Mouse (Mus musculus): ENCODE measurements around the gene Ttpal. TPM values are rescaled to one million over a fixed set of nuclear protein-coding genes. Genes with fewer than 3 reads are reported as not detected.

Ttpal gene
- total RNA-seq (2021): 10 to 100 TPM; 13.6 to 14.2 TPM

DNA sequence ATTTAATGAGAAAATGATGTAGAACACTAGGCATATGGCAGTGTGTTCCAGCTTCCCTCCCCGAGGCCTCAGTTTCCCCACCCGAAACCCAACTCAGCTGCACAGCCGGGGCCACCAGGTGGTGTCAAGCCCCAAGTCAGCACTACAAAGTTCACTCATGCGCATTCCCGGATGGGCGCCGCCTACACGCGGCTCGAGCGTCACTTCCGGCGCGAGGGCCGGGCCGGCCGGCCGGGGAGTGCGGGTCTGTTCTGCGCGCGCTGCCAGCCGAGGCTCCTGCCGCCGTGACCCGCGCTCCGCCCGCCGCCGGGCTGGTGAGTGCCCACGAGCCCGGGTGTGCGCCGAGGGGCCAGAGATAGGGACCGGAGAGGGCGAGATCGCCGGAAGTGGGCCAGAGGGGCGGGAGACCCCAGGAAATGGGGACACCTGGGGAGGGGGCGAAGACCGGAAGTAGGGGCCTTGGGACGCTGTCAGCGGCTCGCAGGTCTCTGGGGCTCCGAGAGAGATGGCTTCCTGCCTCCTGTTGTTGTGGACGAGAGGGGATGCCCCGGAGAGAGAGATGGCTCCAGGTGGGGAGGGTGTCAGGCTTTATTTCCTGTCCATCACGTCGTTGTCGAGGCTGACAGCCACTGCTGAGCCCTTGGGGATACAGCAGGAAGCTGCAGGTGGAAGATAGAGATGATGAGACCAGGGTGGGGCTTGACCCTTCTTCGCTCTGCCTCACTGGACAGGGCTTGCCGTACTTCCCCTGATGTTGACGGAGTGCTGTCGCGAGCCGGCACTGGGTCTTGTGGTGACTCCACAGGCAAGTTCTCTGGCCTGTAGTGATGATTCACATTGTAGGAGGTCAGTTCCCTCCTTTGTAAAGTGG, at the start of gene Ttpal:
TSS of gene Ttpal (plus strand) at position 214 of the 871 bp plus-strand sequence.
- intact Hi-C loops (cut with DNase I): loop anchor here (1.0 to 10.0 kb wide), 4 partner anchors 117 to 235 kb away; partner anchors contain the start of gene Ccn5
- peak; percentile 90 to 92 for DNase-seq

DNA sequence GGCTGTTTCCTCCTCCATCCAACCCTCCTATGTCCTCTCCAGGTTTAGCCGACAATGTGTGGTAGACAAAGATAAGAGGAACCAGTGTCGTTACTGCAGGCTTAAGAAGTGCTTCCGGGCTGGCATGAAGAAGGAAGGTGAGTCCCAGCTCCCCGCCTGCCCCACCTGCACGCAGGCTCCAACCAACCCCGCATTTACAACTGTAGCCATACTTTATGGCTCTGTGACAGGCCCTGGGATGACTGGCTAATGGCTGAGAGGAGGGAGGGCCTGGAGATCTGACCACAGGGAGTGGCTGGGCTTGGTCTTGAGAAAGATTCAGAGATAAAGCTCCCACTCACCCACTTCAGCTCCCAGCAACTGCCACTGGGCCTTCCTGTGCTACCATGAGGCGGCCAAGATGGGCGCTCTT, 49.6 kb upstream of the Ttpal start:
- no peak for DNase-seq
- intact Hi-C loops (cut with DNase I): no loop called here

DNA sequence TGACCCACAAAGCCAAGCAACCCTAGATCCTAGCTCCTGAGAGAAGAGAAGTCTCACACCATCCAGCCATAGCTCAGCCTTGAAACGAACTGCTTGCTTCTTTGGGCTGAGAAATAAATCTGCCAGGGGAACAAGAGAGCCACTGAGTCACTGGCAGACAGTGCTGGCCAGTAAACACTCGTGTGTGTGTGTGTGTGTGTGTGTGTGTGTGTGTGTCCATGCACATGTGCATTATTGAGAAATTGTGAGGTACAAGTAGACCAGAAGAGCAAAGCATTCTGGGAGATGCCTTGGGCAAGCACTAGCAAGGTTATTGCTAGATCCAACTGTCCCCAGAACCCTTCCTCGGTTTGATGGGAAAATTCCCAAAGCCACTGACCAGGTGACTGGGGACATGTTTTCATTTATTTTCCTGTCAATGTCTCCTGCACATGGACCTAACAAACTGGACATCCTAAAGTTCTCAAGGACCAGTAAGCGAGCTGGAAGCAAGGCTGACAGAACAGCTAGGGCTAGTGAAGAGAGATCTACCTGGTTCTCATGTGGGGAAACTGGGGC, 47.6 kb upstream of the Ttpal start:
- intact Hi-C loops (cut with DNase I): no loop called here
- DNase-seq: no peak

DNA sequence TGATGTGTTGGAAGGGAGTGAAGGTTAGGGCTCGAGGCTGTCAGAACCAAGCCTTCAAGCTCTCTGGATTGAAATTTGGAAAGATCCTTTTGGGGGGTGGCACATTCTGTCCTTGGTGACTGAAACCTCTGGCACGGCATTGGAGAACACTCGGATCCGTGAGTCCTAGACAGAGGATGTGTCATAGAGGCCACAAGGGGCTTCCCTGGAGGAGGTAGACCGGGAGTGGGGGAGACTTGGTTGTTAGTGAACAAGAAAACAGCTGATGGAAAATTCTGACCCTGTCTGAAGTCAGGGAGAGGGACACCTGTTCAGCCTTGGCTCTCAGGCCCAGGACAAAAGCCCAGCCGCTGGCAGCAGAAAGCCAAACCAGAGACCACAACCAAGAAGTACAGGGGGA, 47.1 kb upstream of the Ttpal start:
- DNase-seq: no peak
- intact Hi-C loops (cut with DNase I): no loop called here

DNA sequence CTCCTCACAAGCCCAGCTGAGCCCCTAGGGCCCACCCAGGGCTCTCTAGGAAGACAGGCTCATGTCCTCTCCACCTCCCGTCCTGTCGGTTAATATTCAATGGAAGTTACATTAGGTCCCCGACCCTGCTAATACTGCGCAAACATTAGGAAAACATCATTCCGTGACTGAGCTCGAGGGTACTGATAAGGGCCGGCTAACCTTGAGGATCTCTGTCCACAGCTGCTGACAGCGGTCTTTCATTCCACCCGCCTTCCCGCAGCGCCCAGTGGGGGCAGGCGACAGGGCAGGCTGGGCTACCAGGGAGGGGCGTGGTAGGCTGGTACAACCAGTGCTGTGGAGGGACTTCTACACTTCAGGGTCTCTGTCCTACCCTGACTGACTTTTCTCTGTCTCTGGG, 46.7 kb upstream of the Ttpal start:
- intact Hi-C loops (cut with DNase I): no loop called here
- DNase-seq: no peak

DNA sequence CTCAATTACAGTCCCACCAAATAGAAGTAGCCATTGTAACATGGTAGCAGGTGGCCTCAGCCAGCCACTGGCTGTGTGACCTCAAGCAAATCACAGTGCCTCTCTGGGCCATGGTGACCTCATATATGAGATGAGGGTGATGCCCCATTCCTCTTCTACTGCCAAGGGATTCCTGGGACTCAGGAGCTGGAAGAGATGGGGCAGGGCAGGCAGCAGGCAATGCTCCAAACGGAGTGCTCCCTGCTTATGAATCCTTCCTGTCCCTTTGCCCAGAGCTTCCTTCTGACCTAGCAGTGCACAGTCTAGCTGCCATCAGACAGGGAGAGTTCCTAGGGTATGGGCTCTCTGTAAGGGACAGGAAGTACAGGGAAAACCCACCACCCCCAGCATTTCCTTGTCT, 43.6 kb upstream of the Ttpal start:
- no peak for DNase-seq
- intact Hi-C loops (cut with DNase I): no loop called here

DNA sequence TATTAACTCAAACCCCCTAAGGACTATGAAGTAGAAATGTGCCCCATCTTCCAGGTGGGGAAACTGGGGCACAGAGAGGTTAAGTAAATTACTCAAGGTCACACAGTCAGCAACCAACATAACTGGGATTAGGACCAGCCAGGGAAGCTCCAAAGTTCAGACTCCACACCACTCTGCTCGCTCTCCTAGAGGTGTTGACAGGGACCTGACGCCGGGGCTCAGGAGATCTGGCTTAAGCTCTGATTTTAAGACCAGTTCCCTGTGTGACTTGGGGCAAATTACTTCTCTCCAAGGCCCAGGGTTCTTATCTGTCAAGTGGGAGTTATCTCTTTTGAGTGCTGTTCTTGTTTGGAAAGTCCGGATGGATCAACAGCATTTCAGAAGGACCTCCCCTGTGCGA, 42.9 kb upstream of the Ttpal start:
- intact Hi-C loops (cut with DNase I): no loop called here
- DNase-seq: no peak

DNA sequence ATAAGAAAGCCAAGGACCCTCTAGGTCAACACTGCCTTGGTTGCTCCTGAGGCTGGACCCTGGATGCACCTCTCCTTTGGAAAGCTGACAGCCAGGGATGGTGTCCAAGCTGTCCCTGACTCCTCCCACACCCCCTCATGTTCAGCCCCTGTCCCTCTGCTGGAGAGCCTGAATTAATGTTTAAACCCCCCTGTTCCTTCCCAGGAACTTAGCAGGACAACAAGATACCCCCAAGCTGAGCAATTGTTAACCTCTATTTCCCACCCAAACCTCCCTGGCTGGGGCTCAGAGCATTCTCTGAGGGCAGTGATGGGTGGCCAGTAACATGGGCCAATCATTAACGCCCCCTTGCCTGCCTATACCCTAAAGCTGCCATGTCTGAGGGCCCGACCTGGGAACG, 41.9 kb upstream of the Ttpal start:
- DNase-seq: no peak
- intact Hi-C loops (cut with DNase I): no loop called here

DNA sequence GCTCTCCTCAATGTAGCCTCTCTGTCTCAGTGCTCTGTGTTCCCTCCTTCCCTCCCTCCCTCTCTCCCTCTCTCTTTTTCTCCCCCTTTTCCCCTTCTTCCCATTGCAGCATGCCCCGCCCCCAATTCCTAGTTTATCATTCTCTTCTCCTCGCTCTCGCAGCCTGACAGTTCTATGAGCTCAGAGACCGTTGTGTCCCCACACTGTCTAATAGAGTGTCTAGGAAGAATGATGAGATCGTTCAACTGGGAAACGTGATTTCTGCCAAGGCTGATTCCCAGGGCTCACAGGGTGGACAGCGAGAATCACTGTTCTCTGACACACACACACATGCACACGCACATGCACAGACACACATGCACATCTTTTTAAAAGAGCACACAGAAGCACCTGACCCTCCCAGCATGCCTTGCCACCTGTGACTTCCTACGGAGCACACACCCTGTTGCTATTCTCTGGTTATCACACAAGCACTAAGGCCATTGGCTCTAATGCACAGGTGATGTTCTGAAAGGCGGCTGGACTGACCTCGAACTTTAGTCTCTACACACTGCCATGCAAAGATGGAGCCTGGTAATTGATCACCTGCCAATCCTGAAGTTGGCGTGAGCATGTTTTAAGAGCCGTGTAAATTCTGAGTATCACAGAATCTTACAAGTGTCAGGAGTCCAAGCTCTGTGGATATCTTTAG, 40.7 kb upstream of the Ttpal start:
- intact Hi-C loops (cut with DNase I): no loop called here
- no peak for DNase-seq

DNA sequence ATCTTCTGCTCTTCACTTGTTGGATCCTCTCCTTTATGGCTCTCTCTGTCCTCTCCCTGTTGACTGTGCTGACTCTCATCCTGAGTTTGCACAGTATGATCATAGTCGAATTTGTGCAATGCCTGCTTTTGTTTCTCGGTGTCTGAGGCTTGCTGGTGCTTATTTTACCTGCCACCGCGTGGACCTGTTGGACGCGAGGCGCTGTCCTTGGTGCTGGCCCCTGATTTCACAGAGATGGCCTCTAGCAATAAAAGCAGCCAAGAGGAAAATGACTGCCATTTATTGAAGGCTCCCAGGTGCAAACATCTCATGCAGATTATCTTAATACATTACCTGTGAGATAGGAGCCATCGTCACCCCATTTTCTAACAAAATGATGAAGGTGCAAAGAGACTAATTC, 37.5 kb upstream of the Ttpal start:
- DNase-seq: peak in 1 of 2 experiments; percentile 43
- intact Hi-C loops (cut with DNase I): no loop called here

DNA sequence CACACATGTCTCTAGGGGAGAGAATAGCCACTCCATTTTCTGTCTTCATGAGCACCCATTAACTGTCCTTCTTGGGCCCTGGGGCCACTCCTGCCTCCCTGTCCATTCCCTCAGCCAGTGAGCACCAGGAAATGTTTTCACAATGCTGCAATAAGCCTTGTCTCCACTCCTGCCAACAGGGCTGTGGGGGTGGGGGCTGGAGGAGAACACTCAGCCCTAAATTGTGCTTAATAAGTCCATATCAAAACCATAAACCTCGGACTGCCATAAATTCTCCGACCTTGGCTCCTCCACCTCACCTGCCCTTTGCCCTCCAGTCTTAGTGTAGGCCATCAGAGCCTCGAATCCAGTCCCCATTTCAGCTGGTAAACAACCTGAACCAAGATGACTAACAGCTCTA, 27.8 kb upstream of the Ttpal start:
- intact Hi-C loops (cut with DNase I): no loop called here
- no peak for DNase-seq

DNA sequence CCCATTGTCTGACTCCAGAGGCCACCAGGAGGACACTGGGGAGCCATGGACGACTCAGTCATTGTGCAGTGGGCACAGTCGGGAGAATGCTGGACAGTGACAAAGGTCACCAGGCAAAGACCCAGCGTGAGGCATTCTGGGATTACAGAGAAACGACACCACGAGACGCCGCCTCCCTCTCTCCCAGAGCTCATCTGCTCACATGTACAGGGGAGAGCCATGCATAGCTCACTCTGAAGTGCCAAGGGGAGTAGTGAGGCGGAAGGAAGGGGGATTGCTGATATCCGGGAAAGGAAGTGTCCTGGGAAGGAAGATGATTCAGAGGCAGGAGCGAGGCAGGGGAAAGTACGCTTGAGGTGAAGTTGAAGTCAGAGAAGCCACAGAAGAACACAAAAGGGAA, 26.9 kb upstream of the Ttpal start:
- no peak for DNase-seq
- intact Hi-C loops (cut with DNase I): no loop called here

DNA sequence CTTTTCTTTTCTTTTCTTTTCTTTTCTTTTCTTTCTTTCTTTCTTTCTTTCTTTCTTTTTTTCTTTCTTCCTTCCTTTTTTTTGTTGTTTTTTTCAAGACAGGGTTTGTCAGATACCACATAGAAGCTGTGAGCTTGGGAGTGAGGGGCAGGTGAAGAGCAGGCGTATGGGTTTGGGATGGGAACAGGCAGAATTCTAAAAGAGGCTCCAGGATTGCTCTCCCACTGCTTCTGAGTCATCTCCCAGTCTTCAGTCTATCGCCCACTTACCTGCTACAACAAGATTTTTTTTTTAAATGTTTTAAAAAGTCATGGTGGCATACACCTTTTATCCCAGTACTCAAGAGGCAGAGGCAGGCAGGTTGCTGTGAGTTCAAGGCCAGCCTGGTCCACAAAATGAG, 24.1 kb upstream of the Ttpal start:
- intact Hi-C loops (cut with DNase I): no loop called here
- no peak for DNase-seq

DNA sequence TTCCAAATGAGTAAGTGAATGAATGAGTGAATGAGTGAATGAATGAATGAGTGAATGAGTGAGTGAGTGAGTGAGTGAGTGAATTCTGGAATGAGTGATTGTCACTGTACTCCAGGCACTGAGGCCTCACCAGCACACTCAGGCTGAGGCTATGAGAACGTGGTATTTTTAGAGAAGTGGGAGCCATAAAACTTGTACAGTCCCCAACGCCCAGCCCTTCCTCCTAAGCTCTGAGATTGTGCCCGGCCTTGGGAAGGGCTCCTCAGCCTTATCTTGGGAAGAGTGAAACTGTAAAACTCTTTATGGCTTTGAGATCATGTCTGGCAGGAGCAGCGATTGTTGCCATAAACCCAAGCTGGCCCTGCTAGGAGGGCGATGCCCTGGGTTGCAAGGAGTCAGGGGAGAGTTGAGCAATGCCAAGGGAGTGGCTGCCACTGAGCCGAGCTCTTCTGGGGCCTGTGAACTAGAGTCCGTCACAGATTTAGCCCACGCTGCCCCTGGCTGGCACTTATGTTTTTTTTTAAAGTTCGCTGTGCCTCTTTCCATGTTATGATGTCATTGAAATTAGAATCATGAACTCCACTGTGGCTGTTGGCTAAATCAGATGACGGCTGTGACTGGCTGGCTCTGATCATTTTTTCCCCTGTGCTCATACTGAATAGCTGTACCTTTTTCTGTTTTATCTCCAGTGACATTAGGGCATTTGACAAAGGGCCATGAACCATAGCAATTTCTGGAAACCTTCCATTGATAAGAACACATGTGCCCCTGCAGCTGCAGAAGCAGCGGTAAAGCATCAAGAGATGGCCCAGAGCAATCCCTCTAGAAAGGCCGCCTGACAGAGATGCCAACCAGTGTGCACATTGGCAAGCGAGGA, 21.8 kb upstream of the Ttpal start:
- no peak for DNase-seq
- intact Hi-C loops (cut with DNase I): no loop called here

DNA sequence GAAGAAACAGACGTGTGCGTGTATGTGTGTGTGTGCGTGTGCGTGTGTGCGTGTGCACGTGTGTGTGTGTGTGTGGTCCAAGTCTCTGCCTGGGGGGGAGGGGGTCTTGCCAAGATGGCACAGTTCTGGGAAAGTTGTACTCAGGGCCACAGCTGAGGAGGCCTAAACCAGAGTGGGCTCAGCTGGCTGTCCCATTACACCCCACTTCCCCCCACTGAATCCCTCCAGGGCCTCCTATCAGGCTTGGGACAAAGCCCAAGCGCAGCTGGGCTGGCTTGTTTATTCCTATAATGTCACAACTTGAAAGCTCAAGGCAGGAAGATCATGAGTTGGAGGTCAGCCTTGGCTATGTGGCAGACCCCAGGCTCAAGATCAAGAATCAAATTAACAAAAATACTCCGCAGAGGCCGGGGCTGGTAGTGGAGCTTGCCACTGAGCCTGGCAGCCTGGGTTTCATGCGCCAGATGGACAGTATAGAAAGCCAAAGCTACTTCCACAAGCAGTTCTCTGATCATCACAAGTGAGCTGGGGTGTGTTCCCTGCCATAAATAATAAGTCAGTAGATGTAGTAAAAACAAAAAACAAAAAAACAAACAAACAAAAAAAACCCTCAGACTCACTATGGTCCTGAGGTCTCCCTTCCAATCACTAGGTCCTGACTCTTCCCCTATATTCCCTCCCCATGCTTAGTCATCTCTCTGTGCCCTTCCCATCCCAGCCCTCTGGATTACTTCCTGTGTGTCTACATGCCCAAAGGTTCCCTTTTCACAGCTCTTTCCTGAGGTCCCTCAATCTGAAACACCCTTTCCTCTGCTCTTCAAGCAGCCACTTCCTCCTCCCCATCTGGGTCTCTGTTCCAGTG, 18.7 kb upstream of the Ttpal start:
- peak; percentile 33 to 40 for DNase-seq
- intact Hi-C loops (cut with DNase I): no loop called here

DNA sequence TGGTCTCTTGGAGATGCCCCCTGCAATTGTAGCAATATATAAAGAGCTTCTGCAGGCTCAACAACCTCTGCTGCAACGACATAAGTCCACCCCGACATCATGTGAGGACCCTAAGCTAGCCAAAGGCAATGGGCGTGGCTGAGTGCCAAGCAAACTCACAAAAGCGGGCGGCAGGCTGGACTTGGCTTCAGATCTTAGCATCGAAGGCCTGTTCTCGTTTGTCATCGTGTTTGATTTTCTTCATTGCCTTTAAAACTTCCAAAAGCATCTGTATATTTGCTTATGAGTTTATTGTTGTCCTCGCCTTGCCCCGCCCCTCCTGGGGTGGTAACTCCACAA, 18.1 kb upstream of the Ttpal start:
- intact Hi-C loops (cut with DNase I): no loop called here
- DNase-seq: no peak

DNA sequence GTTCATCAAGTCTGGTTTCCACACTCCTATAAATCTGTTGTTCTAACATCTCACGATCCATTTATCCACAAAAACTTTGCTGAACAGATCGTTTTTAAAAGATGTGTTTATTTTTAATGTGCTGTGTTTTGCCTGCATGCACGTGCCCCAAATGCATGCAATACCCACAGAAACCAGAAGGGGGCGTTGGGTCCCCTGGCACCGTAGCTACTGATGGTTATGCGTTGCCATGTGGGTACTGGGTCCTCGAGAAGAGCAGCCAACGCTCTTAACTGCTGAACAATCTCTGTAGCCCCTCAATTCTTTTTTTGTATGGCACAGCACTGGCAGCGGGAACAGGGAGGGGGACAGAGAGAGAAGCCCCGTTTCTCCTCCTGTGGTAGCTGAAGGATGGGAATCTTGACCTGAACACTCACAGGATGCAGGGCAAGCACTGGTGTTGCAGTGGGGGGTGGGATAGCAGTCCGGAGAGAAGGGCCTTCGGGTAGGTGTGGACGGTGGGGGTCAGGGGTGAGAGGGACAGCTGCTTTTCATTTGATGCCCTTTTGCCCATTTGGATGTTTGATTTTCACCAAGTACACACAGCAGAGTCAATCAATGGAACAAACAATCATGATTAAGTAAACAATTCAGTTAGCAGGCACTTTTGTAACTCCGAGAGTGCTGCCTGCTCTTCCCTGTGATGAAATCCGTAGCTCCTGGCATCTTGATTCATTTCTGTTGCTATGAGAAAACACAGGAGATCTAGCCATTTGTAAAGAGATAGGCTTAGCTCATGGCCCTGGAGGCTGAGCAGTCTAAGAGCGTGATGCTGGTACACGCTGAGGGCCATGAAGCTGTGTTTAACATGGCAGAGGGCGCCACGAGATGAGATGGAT, 15.5 kb upstream of the Ttpal start:
- peak in 1 of 2 experiments; percentile 39 for DNase-seq
- intact Hi-C loops (cut with DNase I): no loop called here

DNA sequence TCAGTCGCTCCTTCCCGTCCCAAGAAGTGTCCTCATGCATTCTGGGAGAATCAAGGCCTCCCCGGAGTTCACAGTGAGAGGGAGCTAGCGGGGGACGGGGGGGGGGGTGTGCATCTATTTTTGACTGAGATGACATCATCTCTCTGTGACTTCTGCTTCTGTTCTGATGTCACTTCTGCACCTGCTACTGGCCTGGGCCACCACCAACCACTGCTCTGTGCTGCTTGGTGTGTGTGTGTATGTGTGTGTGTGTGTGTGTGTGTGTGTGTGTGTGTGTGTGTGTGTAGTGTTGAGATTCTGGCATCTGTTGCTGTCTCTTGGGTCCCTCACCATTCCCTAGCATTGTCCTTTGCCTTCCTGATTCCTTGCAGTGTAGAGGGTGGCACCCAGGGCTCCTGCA, 14.6 kb upstream of the Ttpal start:
- intact Hi-C loops (cut with DNase I): no loop called here
- DNase-seq: no peak

DNA sequence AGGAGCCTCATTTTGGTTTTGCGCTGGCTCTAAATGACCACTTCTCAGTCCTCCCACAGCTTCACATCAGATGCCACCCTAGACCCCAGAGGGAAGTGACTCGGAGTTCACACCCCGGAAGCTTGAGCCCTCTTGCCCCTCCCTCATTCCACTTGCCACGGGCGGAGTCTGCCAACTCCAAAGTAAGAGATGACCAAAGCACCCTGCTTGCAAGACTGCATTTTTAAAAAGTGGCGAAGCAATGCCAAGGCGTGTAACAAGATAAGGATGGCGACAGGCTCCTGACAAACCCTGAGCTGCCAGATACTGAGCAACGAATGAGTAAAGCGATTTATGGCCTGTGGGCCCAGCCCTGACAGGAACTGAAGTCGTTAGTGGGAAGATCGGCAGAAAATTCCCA, 11.9 kb upstream of the Ttpal start:
- intact Hi-C loops (cut with DNase I): loop anchor here (10.0 kb wide), 1 partner anchor 135 kb away; no protein-coding TSS in a partner anchor
- no peak for DNase-seq

Data from heart, postnatal 10 days (tissue).